Mouse (Mus musculus) mesoderm, embryonic 11.5 days (tissue): ENCODE measurements around the gene Eps8l1.
A peak's percentile ranks its signal among the peaks of the same experiment; 100 is the strongest.

ENCODE experiments used
- DNase-seq: peaks from one replicate; pipeline ENCODE4 v3.0.0-alpha.2; 2012; ENCODE audit warnings: low read depth, low spot score

Eps8l1 gene

GRCm38 (mm10) chr7:4508739-4509116, 48.3 kb downstream of the Eps8l1 start:
- DNase-seq = no peak

GRCm38 (mm10) chr7:4509863-4510608, 49.6 kb downstream of the Eps8l1 start:
- DNase-seq = peak; percentile 87

GRCm38 (mm10) chr7:4511489-4512224, 51.2 kb downstream of the Eps8l1 start:
- DNase-seq = no peak

GRCm38 (mm10) chr7:4513236-4513635, 52.8 kb downstream of the Eps8l1 start:
- DNase-seq = peak; percentile 67

DNA sequence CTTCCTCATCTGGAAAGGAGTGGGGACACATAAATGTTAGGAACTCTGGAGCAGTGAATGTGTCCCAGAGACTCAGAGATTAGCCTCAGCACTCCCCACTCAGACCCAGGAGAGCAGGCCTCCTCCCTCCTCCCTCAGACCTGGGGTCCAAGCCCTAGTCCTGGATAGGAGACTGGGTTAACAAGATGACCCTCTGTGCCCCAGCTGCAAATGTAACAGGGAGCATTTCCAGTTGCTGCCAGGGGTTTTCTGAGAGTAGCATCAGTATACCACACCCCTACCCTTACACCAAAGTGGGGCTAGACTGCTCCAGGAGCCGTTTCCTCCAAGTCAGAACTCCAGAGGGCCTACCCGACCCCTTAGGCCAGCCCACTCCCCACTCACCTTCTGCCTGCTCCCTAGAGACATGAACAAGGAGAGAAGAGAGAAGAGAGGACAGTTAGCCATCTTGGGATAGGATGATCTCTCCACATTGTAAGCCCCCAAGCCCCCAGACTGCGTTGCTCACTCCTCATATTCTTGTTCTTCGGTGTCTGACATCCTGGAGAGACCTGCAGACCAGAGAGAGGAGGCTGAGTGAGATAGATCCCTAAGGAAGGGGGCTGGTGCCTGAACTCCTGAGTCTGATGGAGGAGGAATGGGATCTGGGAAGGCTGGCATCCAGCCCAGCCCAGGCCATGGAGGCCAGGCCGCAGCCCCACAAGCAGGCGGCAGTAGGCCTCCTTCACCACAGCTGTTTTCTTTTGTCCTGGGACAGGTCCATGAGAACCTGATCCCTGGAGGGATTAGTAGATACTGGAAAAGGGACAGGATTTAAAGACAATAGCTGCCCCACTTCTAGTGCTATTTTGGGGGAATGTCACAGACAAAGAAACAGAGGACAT, 53.6 kb downstream of the Eps8l1 start:
- no peak for DNase-seq

GRCm38 (mm10) chr7:4515853-4516252, 55.4 kb downstream of the Eps8l1 start:
- DNase-seq = no peak

GRCm38 (mm10) chr7:4516332-4517050, 56.0 kb downstream of the Eps8l1 start, which contains the start of gene Tnnt1:
Tnnt1 (minus strand) TSS chr7:4516382.
- DNase-seq = peak; percentile 66

DNA sequence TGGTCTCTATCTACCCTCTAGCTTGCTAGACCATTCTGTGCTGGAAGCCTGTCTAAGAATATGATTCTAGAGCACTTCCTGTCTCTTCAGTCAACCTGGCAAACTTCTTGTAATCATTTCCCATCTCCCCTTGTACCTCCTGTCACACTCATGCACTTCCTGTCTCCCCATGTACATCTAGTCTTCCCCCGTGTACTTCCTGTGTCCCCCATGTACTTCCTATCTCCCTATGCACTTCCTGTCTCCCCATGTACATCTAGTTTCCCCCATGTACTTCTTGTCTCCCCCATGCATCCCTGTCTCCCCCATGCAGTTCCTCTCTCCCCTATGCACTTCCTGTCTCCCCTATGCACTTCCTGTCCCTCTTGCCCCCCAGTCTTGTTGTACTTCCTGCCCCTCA, 58.0 kb downstream of the Eps8l1 start:
- no peak for DNase-seq

DNA sequence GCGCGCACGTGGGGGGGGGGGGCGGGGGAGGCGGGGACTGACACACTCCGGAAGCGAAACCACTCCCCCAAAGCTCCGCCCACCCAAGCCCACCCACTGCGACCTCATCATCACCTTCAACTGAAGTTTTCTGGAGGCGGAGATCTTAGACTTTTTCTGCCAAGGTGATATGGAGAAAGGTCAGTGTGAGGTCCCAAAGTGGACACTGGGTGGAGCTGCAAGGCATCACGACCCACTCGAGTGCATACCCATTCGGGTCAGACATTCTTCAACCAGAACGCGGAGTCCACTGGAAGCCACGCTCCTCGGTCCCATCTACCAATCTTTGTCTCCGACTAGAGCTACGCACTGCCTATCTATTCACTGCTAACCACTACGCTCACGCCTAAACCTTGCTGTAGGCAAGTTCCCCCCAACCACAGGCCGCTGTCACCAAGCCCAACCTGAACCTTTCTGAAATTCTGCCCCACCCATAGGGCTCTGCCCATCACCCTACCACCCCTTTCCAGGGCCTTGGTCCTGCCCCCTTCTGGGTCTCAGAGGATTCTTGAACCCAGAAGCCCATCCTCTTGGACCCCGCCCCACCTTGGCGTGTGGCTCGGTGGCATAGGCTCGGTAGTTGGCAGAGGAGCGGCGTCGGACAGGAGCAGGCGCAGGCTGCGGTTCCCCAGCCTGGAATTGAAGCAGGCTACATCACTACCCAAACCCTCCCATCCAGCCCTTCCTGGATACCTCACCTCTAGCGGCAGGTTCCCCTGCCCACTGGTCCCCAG, 60.9 kb downstream of the Eps8l1 start:
- no peak for DNase-seq

GRCm38 (mm10) chr7:4522292-4522691, 61.8 kb downstream of the Eps8l1 start:
- DNase-seq = no peak

GRCm38 (mm10) chr7:4523205-4524130, 63.0 kb downstream of the Eps8l1 start:
- no peak for DNase-seq

GRCm38 (mm10) chr7:4524212-4524922, 63.9 kb downstream of the Eps8l1 start, which contains the start of gene Tnni3:
Tnni3 (minus strand) TSS chr7:4524229.
- peak; percentile 77 for DNase-seq

DNA sequence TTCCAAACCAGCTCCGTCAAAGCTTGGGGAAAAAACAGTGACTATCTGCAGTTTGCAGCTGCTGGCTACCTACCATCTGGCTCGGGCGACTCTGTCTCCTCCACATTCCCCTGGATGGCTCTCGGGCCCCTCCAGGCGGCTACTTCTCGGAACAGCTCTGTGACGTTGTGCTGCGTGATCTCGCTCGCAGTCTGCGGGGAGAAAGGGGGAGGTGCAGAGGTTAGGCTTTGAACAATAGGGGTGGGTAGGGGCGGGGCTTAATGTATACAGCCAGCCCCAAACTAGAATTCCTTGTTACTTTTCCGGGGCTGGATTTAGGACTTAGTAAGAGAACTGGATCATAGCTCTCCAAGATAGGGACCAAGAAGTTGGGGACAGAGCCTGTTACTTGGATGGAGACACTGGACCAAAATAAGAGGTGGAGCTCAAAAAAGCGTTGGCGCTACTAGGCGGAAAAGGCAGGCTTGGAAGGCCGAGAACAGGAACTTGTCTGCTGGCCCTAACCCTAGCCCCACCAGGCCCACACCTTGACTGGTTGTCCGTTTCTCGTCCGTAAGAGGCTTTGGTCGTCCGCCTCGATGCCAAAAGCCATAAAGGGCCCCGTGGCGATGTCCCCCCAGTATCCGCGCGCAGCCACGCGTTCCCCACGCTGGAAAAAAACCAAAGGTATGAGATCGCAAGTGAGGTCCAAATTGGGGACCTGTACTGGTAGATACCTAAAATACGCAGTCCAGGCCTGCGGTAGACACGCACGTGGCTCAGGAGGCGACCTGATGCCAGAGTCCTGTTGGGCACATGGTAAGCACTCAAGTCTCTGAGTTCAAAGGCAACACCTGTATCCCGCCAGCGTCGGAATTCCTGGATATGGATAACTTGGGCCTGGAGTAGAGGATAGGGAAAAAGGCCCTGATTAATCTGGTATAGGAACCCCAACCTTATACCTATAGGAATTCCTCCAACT, 66.1 kb downstream of the Eps8l1 start:
- peak; percentile 94 for DNase-seq

- DNase-seq = no peak
Observed at GRCm38 (mm10) chr7:4527302-4527689, 66.8 kb downstream of the Eps8l1 start.
